Mouse (Mus musculus): ENCODE measurements around the gene Lgr6. TPM values are rescaled to one million over a fixed set of nuclear protein-coding genes. Genes with fewer than 3 reads are reported as not detected.
A peak's percentile ranks its signal among the peaks of the same experiment; 100 is the strongest.

The Lgr6 gene
- polyA plus RNA-seq, 1 experiment, result not detected

DNA sequence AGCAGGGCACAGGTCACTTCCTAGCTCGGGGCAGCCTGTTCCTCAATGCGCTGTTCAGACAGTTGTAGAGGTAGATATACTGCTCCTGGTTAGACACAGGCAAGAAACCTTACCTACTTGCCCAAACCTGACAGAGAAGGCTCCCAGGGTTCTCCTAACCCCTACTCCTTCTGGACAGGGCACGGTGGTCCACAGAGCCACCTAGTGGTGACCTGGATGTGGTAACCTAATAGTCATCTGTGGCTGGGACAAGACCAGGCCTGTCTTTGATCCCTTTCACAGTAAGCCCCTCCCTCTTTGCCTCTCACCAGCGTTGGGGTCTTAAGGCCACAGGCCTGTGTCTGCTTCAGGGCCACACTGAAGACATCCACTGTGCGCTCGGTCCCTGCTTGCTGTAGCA is 3.5 kb upstream of the Lgr6 start:
- TF ChIP-seq CTCF (IDR thresholded peaks at IDR 0.05; ENCODE audit: low read depth, low read length), result peak; percentile 58
- no peak for TF ChIP-seq POLR2A (IDR thresholded peaks at IDR 0.05; ENCODE audit: borderline replicate concordance, low read depth, low read length)
- no peak overlapping the region for H3K4me3 ChIP-seq (ENCODE audit: insufficient read depth, low read length)
- peaks cover 6% of the 10 kb centered on the region for H3K4me1 ChIP-seq (ENCODE audit: control insufficient read depth, insufficient read depth, low read length)
- H3K27ac ChIP-seq (ENCODE audit: insufficient read depth, low read depth, low read length), result no peak overlapping the region

DNA sequence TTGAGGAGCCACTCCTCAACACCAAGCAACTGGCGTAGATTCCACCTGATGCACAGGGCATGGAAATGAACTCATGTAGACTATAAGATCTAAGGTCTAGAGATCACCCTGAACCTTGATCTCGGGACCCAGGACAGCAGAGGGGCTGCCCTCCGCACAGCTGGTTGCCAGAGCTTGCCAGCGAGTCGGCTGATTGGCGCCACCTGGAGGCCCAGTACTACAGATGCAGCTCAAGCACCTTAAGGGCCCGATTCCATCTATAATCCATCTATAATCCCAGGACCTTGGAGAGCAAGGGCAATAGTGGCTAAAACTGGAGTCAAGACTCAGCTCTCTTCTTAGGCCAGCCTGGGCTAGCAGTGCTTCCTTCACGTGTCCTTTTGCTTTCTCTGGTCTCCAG is 875 bp upstream of the Lgr6 start:
- no peak overlapping the region for H3K4me3 ChIP-seq (ENCODE audit: insufficient read depth, low read length)
- no peak overlapping the region for H3K27ac ChIP-seq (ENCODE audit: insufficient read depth, low read depth, low read length)

DNA sequence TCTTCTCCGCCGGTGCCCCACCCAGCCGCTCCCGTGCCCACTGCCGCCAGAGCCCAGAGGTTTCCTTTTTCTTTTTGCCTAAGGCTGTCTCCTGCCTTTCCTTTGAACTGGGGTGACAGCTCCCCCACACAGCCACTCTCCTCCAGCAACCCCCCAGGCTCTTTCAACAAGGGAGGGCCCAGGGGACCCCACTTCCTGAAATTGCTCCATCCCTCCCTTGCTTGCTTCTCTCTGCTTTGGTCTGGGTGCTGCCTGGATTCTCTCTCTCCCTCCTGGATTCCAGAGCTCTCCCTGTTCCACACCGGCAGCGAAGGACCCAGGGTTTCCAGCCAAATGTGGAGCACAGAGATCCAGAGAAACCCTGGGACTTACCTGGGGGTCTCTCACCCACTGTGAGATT is 4.7 kb downstream of the Lgr6 start:
- no peaks in the 10 kb centered on the region for H3K4me1 ChIP-seq (ENCODE audit: control insufficient read depth, insufficient read depth, low read length)
- TF ChIP-seq POLR2A (IDR thresholded peaks at IDR 0.05; ENCODE audit: borderline replicate concordance, low read depth, low read length), result no peak
- H3K27ac ChIP-seq (ENCODE audit: insufficient read depth, low read depth, low read length), result no peak overlapping the region
- H3K4me3 ChIP-seq (ENCODE audit: insufficient read depth, low read length), result no peak overlapping the region

More for the DNA sequence above, 875 bp upstream of the Lgr6 start:
- H3K4me1 ChIP-seq (ENCODE audit: control insufficient read depth, insufficient read depth, low read length), result no peaks in the 10 kb centered on the region
- TF ChIP-seq POLR2A (IDR thresholded peaks at IDR 0.05; ENCODE audit: borderline replicate concordance, low read depth, low read length), result no peak
- peak; percentile 80 for TF ChIP-seq CTCF (IDR thresholded peaks at IDR 0.05; ENCODE audit: low read depth, low read length)

DNA sequence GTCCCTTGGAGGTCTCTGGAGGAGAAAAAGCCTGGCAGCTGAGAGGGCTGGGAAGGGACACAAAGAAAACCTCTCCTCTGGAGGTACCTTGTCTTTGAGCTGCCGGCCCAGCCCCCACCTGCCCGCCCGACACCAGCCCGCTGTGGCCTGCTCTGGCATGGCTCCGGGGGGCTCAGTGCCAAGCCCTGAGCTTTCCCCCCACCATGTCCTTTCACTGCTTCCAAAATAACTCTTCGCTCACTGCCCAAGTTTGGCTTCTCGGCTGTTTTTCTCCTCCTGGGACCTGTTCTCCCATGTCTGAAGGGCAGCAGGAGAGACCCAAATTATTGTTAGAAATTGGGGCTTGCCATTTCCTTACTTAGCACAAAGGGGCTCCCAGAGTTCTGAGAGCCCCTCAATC is 6.6 kb downstream of the Lgr6 start:
- no peak overlapping the region for H3K27ac ChIP-seq (ENCODE audit: insufficient read depth, low read depth, low read length)
- no peak overlapping the region for H3K4me3 ChIP-seq (ENCODE audit: insufficient read depth, low read length)
- H3K4me1 ChIP-seq (ENCODE audit: control insufficient read depth, insufficient read depth, low read length), result no peaks in the 10 kb centered on the region
- TF ChIP-seq CTCF (IDR thresholded peaks at IDR 0.05; ENCODE audit: low read depth, low read length) (no peak), POLR2A (IDR thresholded peaks at IDR 0.05; ENCODE audit: borderline replicate concordance, low read depth, low read length) (no peak)

DNA sequence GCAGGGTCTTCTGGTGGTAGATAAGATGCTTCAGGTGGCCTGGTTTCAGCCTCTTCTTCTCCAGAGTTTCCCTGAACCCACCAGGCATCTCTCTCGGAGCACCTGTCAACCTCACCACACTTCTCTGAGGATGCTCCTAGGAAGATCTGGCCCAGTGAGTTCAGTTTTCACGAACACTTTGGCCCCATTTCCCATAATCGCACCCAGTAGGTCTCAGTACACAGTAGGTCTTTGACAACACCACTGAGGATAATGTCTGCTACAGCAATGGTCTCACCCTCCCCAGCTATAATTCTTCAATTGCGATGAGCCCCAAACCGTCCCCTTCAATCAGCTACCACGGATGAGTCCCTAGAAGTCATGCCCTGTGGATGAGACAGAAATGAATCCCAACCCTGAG is 7.6 kb downstream of the Lgr6 start:
- no peak overlapping the region for H3K4me3 ChIP-seq (ENCODE audit: insufficient read depth, low read length)
- H3K27ac ChIP-seq (ENCODE audit: insufficient read depth, low read depth, low read length), result no peak overlapping the region
- no peaks in the 10 kb centered on the region for H3K4me1 ChIP-seq (ENCODE audit: control insufficient read depth, insufficient read depth, low read length)
- TF ChIP-seq CTCF (IDR thresholded peaks at IDR 0.05; ENCODE audit: low read depth, low read length) (no peak), POLR2A (IDR thresholded peaks at IDR 0.05; ENCODE audit: borderline replicate concordance, low read depth, low read length) (no peak)

DNA sequence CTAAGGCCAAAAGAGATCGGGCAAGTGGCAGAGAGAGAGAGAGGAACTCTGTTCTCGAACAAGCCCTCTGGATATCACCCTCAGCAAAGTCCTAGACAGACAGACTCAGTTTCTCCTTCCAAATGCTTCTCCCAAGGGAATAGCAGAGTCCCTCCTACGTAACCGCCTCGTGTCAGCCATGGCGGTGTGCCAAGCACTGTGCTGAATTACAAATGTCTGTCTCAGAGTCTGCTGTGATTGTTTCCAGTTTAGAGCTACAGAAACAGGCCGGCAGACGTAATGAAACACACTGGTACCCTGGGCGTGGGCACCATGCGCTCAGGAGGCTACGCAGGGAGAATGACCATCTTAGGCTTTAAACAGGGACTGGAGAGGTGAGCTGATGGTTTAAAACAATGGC is 8.8 kb downstream of the Lgr6 start:
- TF ChIP-seq POLR2A (IDR thresholded peaks at IDR 0.05; ENCODE audit: borderline replicate concordance, low read depth, low read length), result no peak
- TF ChIP-seq CTCF (IDR thresholded peaks at IDR 0.05; ENCODE audit: low read depth, low read length), result no peak
- H3K27ac ChIP-seq (ENCODE audit: insufficient read depth, low read depth, low read length), result no peak overlapping the region
- H3K4me1 ChIP-seq (ENCODE audit: control insufficient read depth, insufficient read depth, low read length), result no peaks in the 10 kb centered on the region
- H3K4me3 ChIP-seq (ENCODE audit: insufficient read depth, low read length), result no peak overlapping the region

DNA sequence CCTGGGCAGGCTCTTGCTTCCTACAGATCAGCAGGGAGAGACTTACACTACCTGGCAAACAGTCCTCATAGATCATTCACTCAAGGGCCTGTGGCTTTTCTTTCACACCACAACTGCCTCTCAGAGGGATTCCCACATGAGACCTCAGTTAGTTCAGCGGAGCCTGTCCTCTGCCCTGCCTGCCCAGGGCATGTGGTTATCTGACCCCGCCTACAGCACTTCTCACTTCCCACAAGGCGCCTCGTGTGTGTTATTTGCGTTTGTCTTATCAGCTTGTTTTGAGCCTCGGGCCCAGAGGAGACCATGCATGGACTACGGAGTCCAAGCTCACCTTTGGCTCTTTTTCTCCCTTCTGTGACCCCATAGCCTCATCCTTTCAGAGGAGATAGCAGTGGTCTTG is 9.9 kb downstream of the Lgr6 start:
- Histone ChIP-seq H3K4me1 (ENCODE audit: control insufficient read depth, insufficient read depth, low read length) (no peaks in the 10 kb centered on the region), H3K4me3 (ENCODE audit: insufficient read depth, low read length) (no peak overlapping the region), H3K27ac (ENCODE audit: insufficient read depth, low read depth, low read length) (no peak overlapping the region)
- TF ChIP-seq POLR2A (IDR thresholded peaks at IDR 0.05; ENCODE audit: borderline replicate concordance, low read depth, low read length) (no peak), CTCF (IDR thresholded peaks at IDR 0.05; ENCODE audit: low read depth, low read length) (no peak)

DNA sequence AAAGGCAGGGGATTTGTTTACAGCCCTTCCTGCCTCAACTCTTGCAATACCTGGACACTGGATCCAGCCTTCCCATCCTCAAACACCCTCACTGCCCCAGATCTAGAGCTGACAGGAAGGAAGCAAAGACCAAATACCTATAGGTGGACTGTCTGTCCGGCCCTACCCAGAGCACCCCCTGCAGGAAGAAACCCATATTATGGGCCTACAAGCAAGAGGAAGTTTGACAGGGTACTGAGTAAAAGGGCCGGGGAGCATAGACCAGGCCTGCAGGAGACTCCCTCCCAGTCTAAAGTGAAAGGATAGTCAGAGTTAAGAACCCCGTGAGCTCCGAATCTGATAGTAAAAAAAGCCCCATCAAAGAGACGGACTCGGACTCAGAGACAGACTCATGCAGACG is 10.4 kb downstream of the Lgr6 start:
- TF ChIP-seq CTCF (IDR thresholded peaks at IDR 0.05; ENCODE audit: low read depth, low read length) (no peak), POLR2A (IDR thresholded peaks at IDR 0.05; ENCODE audit: borderline replicate concordance, low read depth, low read length) (no peak)
- Histone ChIP-seq H3K4me3 (ENCODE audit: insufficient read depth, low read length) (no peak overlapping the region), H3K4me1 (ENCODE audit: control insufficient read depth, insufficient read depth, low read length) (no peaks in the 10 kb centered on the region)

DNA sequence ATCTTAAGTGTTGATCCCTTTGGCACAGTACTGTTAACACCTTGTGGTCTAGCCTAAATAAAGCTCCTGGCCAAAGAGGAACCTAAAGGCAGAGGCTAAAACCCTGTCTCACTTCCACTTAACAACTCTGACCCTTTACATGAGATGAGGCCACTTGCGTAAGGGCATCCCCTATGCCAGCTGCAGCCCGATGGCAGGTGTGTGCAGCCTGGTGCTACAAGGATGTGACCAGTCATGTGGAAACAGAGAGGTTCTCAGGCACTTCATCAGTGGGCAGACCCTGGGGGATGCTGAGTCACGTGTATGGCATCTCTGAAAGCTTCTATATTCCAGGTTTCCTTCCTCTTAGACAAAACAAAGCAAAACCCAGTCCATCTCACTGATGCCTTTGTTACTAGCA is 14.2 kb downstream of the Lgr6 start:
- Histone ChIP-seq H3K4me3 (ENCODE audit: insufficient read depth, low read length) (no peak overlapping the region), H3K27ac (ENCODE audit: insufficient read depth, low read depth, low read length) (no peak overlapping the region), H3K4me1 (ENCODE audit: control insufficient read depth, insufficient read depth, low read length) (no peaks in the 10 kb centered on the region)
- TF ChIP-seq POLR2A (IDR thresholded peaks at IDR 0.05; ENCODE audit: borderline replicate concordance, low read depth, low read length) (no peak), CTCF (IDR thresholded peaks at IDR 0.05; ENCODE audit: low read depth, low read length) (no peak)

More for the DNA sequence above, 10.4 kb downstream of the Lgr6 start:
- H3K27ac ChIP-seq (ENCODE audit: insufficient read depth, low read depth, low read length), result no peak overlapping the region

DNA sequence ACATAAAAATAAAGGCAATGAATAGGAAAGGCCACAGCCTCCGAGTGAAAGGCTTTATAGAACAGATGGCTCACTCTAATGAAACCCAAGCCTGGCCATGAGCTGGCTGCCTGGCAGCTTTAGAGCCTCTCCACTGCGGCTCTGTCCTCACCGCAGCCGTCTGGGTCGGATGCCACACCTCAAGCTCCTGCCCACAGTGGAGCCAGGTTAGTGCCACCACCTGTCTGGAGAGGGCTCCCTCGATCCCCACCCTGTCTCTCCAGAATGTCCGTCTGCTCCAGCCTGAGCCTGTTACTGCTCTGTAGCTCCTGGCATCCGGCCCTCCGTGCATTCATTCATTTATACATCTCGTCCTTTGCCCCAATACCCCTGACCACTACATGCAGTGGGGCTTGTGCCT is 15.4 kb downstream of the Lgr6 start:
- H3K27ac ChIP-seq (ENCODE audit: insufficient read depth, low read depth, low read length), result no peak overlapping the region
- no peaks in the 10 kb centered on the region for H3K4me1 ChIP-seq (ENCODE audit: control insufficient read depth, insufficient read depth, low read length)
- TF ChIP-seq CTCF (IDR thresholded peaks at IDR 0.05; ENCODE audit: low read depth, low read length) (no peak), POLR2A (IDR thresholded peaks at IDR 0.05; ENCODE audit: borderline replicate concordance, low read depth, low read length) (no peak)
- H3K4me3 ChIP-seq (ENCODE audit: insufficient read depth, low read length), result no peak overlapping the region

DNA sequence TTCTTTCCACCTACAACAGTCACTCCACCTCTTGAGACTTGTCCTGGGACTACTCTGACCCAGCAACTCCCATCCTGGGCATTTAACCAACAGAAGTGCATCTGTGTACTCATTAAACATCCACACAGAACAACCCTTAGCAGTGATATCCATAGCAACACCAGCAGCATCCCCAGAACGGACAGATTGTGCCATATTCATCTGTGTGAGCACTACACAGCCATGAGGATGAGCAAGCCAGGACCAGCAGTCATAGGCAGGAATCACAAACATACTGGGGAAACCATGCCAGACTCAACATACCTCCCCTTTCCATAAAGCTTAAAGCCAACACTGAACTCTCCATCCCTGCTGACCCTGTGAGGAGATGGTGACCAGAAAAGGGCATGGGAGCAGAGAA is 17.7 kb downstream of the Lgr6 start:
- no peak overlapping the region for H3K4me3 ChIP-seq (ENCODE audit: insufficient read depth, low read length)
- no peak overlapping the region for H3K27ac ChIP-seq (ENCODE audit: insufficient read depth, low read depth, low read length)
- TF ChIP-seq CTCF (IDR thresholded peaks at IDR 0.05; ENCODE audit: low read depth, low read length) (no peak), POLR2A (IDR thresholded peaks at IDR 0.05; ENCODE audit: borderline replicate concordance, low read depth, low read length) (no peak)
- no peaks in the 10 kb centered on the region for H3K4me1 ChIP-seq (ENCODE audit: control insufficient read depth, insufficient read depth, low read length)

Data from bone marrow macrophage, adult 2 months (primary cell).